Mouse (Mus musculus) embryonic facial prominence, embryonic 12.5 days (tissue): Measurements from ENCODE around the gene Cenpk. TPM values are rescaled to one million over a fixed set of nuclear protein-coding genes. Genes with fewer than 3 reads are reported as not detected.

Experiments
- ATAC-seq: fragments of 200-750 bp; cut with Nextera tagmentation; 2 replicates; pipeline ENCODE4 v1.8.0; 2017; ENCODE audit not compliant: insufficient number of reproducible peaks, insufficient read depth, low FRiP score, low TSS enrichment
- H3K27ac ChIP-seq: fragments of 300-500 bp; sonication (generic); 2 replicates; pipeline ENCODE4 v1.5.1; 2016; ENCODE audit warnings: mild to moderate bottlenecking
- H3K27me3 ChIP-seq: fragments of 300-500 bp; sonication (generic); 2 replicates; pipeline ENCODE4 v1.6.1; 2016; ENCODE audit warnings: mild to moderate bottlenecking, moderate library complexity
- H3K36me3 ChIP-seq: fragments of 300-500 bp; sonication (generic); 2 replicates; pipeline ENCODE4 v1.6.1; 2016; ENCODE audit warnings: mild to moderate bottlenecking
- H3K4me1 ChIP-seq: fragments of 300-500 bp; sonication (generic); 2 replicates; pipeline ENCODE4 v1.6.1; 2016
- H3K4me2 ChIP-seq: fragments of 300-500 bp; sonication (generic); replicated peaks from 2 replicates; pipeline ENCODE4 v1.6.1; 2016; ENCODE audit warnings: mild to moderate bottlenecking, moderate library complexity
- H3K4me3 ChIP-seq: fragments of 300-500 bp; sonication (generic); 2 replicates; pipeline ENCODE4 v1.5.1; 2016; ENCODE audit warnings: mild to moderate bottlenecking
- H3K9ac ChIP-seq: fragments of 300-500 bp; sonication (generic); 2 replicates; pipeline ENCODE4 v1.6.1; 2016; ENCODE audit warnings: mild to moderate bottlenecking, moderate library complexity
- H3K9me3 ChIP-seq: fragments of 300-500 bp; sonication (generic); 2 replicates; pipeline ENCODE4 v1.6.1; 2016; ENCODE audit warnings: mild to moderate bottlenecking, moderate library complexity
- WGBS: fragments of 180-500 bp; shearing (Covaris S2); methylation state at CpG from one replicate; pipeline ENCODE4 v1.1.7; 2016; 5-methylcytosine and 5-hydroxymethylcytosine counted together
- polyA plus RNA-seq: library from polyadenylated mRNA; unstranded; fragments of >200 nt; fragmentation: Nextera tagmentation; extraction: Ambion mirVana; gene quantifications from 2 replicates; pipeline ENCODE4 v1.2.1, GENCODE M21; 2016

Cenpk gene
- polyA plus RNA-seq, 1 experiment from 2014 or later: 73.9 TPM

- no peak for ATAC-seq
- peak overlapping the region; percentile 65 for H3K4me2 ChIP-seq
- H3K4me1 ChIP-seq: peaks cover 4% of the 10 kb centered on the region
- H3K27me3 ChIP-seq: no peaks in the 10 kb centered on the region
- H3K9me3 ChIP-seq: no peaks in the 10 kb centered on the region
- peak overlapping the region; percentile 44; the same call in 1 of the 2 replicates for H3K9ac ChIP-seq
- H3K4me3 ChIP-seq: peak overlapping the region; percentile 46
- H3K36me3 ChIP-seq: no peaks in the 10 kb centered on the region
- 2% methylated on average over 4 of the region's 4 CpGs for WGBS
- peak overlapping the region; percentile 88 for H3K27ac ChIP-seq
These were observed 57.9 kb downstream of the Cenpk start for GRCm38 (mm10) chr13:104286336-104286735.

- 1% methylated on average over 10 of the region's 10 CpGs for WGBS
- Histone ChIP-seq H3K9ac (peak overlapping the region; percentile 48; the same call in 1 of the 2 replicates), H3K27ac (peak overlapping the region; percentile 88), H3K36me3 (no peaks in the 10 kb centered on the region), H3K27me3 (no peaks in the 10 kb centered on the region), H3K9me3 (no peaks in the 10 kb centered on the region), H3K4me3 (peak overlapping the region; percentile 46), H3K4me2 (peak overlapping the region; percentile 65), H3K4me1 (peaks cover 4% of the 10 kb centered on the region)
- ATAC-seq: peak; percentile 94
These were observed 58.5 kb downstream of the Cenpk start for GRCm38 (mm10) chr13:104286897-104287309.

DNA sequence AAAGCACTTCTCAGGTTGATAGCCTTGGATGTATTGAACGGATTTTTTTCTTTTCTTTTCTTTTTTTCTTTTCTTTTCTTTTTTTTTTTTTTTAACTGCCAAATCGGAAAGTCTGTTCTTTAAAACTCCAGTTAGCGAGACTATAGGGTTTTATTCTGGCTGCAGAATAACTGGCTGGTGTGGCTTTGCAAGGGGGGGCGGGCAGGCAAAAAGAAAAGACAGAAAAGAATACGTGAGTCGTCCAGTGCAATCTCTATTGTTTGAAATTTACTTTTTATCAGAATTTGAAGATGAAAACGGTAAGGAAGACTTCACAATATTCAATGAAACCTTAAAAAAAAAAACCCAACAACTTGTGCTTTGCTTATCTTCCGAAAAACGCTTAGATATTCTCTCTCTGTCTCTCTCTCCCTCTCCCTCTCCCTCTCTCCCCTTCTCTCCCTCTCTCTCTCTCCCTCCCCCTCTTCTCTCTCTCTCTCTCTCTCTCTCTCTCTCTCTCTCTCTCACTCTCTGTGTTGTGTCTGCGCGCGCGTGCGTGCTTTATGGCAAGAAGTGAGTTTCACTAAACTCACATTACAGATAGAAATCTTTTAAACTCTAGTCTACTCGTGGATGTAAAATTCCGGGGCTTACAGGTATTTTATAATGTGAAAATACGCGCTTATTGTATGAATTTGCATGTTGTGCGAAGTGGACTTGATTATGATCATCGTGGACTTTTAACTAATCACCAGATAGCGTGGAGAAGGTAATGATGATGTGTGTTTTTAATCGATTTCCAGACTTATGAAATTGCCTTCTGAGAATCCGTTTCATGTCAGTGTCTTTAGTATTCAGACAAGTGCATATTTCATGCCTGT lies 59.2 kb downstream of the Cenpk start, which contains the start of gene Adamts6:
Adamts6 (plus strand) TSS at position 470 of the 860 bp plus-strand sequence.
- 1% methylated on average over 23 of the region's 23 CpGs for WGBS
- ATAC-seq: no peak
- H3K4me3 ChIP-seq: peak within 1 kb of the TSS; percentile 46
- peak within 1 kb of the TSS; percentile 48 for H3K9ac ChIP-seq
- no peaks in the 10 kb centered on the region for H3K27me3 ChIP-seq
- peaks cover 4% of the 10 kb centered on the region for H3K4me1 ChIP-seq
- H3K27ac ChIP-seq: peak within 1 kb of the TSS; percentile 88
- H3K36me3 ChIP-seq: no peaks in the 10 kb centered on the region
- H3K4me2 ChIP-seq: peak within 1 kb of the TSS; percentile 65
- no peaks in the 10 kb centered on the region for H3K9me3 ChIP-seq

GRCm38 (mm10) chr13:104288226-104288859 lies 59.9 kb downstream of the Cenpk start:
- H3K27ac ChIP-seq: peak overlapping the region; percentile 88
- peaks cover 4% of the 10 kb centered on the region for H3K4me1 ChIP-seq
- H3K36me3 ChIP-seq: no peaks in the 10 kb centered on the region
- H3K27me3 ChIP-seq: no peaks in the 10 kb centered on the region
- H3K4me3 ChIP-seq: peak overlapping the region; percentile 46
- H3K9ac ChIP-seq: peak overlapping the region; percentile 48; the same call in 1 of the 2 replicates
- WGBS: 1% methylated on average over 7 of the region's 7 CpGs
- peak overlapping the region; percentile 65 for H3K4me2 ChIP-seq
- no peaks in the 10 kb centered on the region for H3K9me3 ChIP-seq
- ATAC-seq: peak; percentile 85

DNA sequence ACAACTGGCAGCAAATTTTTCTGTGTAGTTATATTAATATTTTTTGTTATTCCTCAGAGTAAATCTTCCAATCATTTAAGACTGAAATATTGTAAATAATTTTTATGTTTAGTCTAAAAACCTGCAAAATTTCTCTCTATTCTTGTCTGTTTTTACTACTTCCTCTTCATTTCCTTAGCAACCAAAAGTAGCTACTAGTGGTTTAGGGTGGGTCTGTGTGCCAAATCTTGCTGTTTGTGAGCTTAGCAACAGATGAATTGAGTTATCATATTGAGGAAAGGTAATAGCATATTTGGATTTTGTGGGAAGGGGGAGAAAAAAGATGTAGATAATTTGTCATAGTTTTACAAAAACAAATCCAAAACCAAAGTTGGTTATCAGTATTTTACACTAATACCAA lies 60.8 kb downstream of the Cenpk start:
- H3K4me3 ChIP-seq: no peak overlapping the region
- ATAC-seq: no peak

GRCm38 (mm10) chr13:104295472-104295871 lies 67.1 kb downstream of the Cenpk start:
- Histone ChIP-seq H3K27ac (no peak overlapping the region), H3K4me3 (no peak overlapping the region), H3K4me1 (no peaks in the 10 kb centered on the region), H3K4me2 (no peak overlapping the region), H3K9me3 (no peaks in the 10 kb centered on the region), H3K27me3 (no peaks in the 10 kb centered on the region), H3K36me3 (no peaks in the 10 kb centered on the region), H3K9ac (no peak overlapping the region)
- 94% methylated on average over 1 of the region's 1 CpGs for WGBS
- ATAC-seq: no peak

More for the DNA sequence above, 60.8 kb downstream of the Cenpk start:
- Histone ChIP-seq H3K27me3 (no peaks in the 10 kb centered on the region), H3K9ac (no peak overlapping the region), H3K27ac (no peak overlapping the region), H3K9me3 (no peaks in the 10 kb centered on the region), H3K36me3 (no peaks in the 10 kb centered on the region), H3K4me1 (peaks cover 4% of the 10 kb centered on the region), H3K4me2 (peak overlapping the region; percentile 65; the same call in 1 of the 2 replicates)

Other genes with a start within 250 kb of the Cenpk start
- 16.8 and 18.6 TPM in 2 replicates for gene Nln, start 119.0 kb upstream of the Cenpk start, polyA plus RNA-seq
- gene Sgtb, start 118.9 kb upstream of the Cenpk start, polyA plus RNA-seq: 9.6 and 9.7 TPM in 2 replicates
- gene Trappc13, start 50.1 kb upstream of the Cenpk start, polyA plus RNA-seq: 70.2 and 70.8 TPM in 2 replicates
- 24.4 and 24.6 TPM in 2 replicates for gene Trim23, start 49.8 kb upstream of the Cenpk start, polyA plus RNA-seq
- 15.8 and 17.1 TPM in 2 replicates for gene Ppwd1, start 232 bp downstream of the Cenpk start, polyA plus RNA-seq
- 5.1 and 5.4 TPM in 2 replicates for gene Adamts6, start 59.2 kb downstream of the Cenpk start, polyA plus RNA-seq